ENCODE assay signal across 23 mouse cellular contexts in genomic region chr13:109957953-109958352, GRCm38 (mm10).
A peak's percentile ranks its signal among the peaks of the same experiment; 100 is the strongest.
DNase-seq lines count a peak whose midpoint lies in the region; ATAC-seq and TF ChIP-seq lines count a peak whose summit lies in the region.
"Had no signal": no experiment of that assay in that cellular context is flagged by ENCODE, and none has a peak within 500 bp of the region (broad histone marks: within the 10 kb centered on the region; RNA-seq: fewer than 3 reads in every experiment).

No protein-coding gene starts in this region.

- peaks cover 8% of the 10 kb centered on the region for H3K36me3 ChIP-seq in hindbrain, embryonic 10.5 days
- H3K36me3 ChIP-seq in hindbrain, embryonic 16.5 days (ENCODE audit: control insufficient read depth, insufficient read depth, low read length), result peaks cover 3% of the 10 kb centered on the region; the same call in 1 of the 2 replicates
- peaks cover 1% of the 10 kb centered on the region; the same call in 1 of the 2 replicates for H3K36me3 ChIP-seq in lung, embryonic 14.5 days (ENCODE audit: insufficient read depth)

- 62% methylated on average over 4 of the region's 4 CpGs for WGBS in hindbrain, embryonic 10.5 days
- 73% methylated on average over 4 of the region's 4 CpGs for WGBS in hindbrain, embryonic 16.5 days
- WGBS in lung, embryonic 14.5 days, result 43% methylated on average over 4 of the region's 4 CpGs

- no peak for ATAC-seq in hindbrain, embryonic 16.5 days
- ATAC-seq in lung, embryonic 14.5 days (ENCODE audit: insufficient read depth), result no peak
- ATAC-seq: activated CD4-positive, CD25-positive, alpha-beta regulatory T cell, adult 4 months; forebrain, embryonic 13.5 days; forebrain, postnatal 0 days; Patski had no signal

- H3K4me3 ChIP-seq in hindbrain, embryonic 10.5 days, result no peak overlapping the region
- no peak overlapping the region for H3K4me3 ChIP-seq in hindbrain, embryonic 16.5 days (ENCODE audit: low read length)
- H3K4me3 ChIP-seq in lung, embryonic 14.5 days (ENCODE audit: low read depth, low read length), result no peak overlapping the region
- H3K4me3 ChIP-seq: embryonic facial prominence, embryonic 10.5 days; forebrain, embryonic 13.5 days; heart, adult 2 months; heart, embryonic 15.5 days; hindbrain, embryonic 15.5 days had no signal

- H3K4me1 ChIP-seq in hindbrain, embryonic 10.5 days (replicated peaks), result no peaks in the 10 kb centered on the region
- H3K4me1 ChIP-seq in hindbrain, embryonic 16.5 days (ENCODE audit: control insufficient read depth, insufficient read depth, low read depth, low read length), result no peaks in the 10 kb centered on the region
- H3K4me1 ChIP-seq in lung, embryonic 14.5 days (ENCODE audit: insufficient read depth), result no peaks in the 10 kb centered on the region
- H3K4me1 ChIP-seq: forebrain, embryonic 13.5 days; heart, embryonic 15.5 days; hindbrain, embryonic 15.5 days had no signal

- H3K9me3 ChIP-seq in hindbrain, embryonic 10.5 days, result no peaks in the 10 kb centered on the region
- no peaks in the 10 kb centered on the region for H3K9me3 ChIP-seq in hindbrain, embryonic 16.5 days (ENCODE audit: control insufficient read depth, low read length)
- H3K9me3 ChIP-seq in lung, embryonic 14.5 days (ENCODE audit: low read depth, low read length), result no peaks in the 10 kb centered on the region
- H3K9me3 ChIP-seq: embryonic facial prominence, embryonic 10.5 days; forebrain, embryonic 13.5 days; heart, embryonic 15.5 days; hindbrain, embryonic 15.5 days had no signal

- peak; percentile 5 for DNase-seq in hindbrain, embryonic 10.5 days (ENCODE audit: low spot score)
- DNase-seq in lung, embryonic 14.5 days, result peak; percentile 14
- no peak for DNase-seq in lung, postnatal 25 days (ENCODE audit: low spot score)
- peak; percentile 2 for DNase-seq in forelimb bud, embryonic 11.5 days (ENCODE audit: low read depth, low spot score)
- peak; percentile 6 for DNase-seq in mesoderm, embryonic 11.5 days (ENCODE audit: low read depth, low spot score)
- DNase-seq in gastrocnemius, adult 18-20 months (ENCODE audit: low spot score), result no peak
- DNase-seq: adrenal gland, postnatal 14 days; cerebellum, adult 11-12 months; cerebellum, adult 9-10 months; cerebellum, postnatal 25 days; forebrain, postnatal 0 days; gastrocnemius, postnatal 36 days; heart, adult 2 months; heart, postnatal 14 days had no signal

- H3K4me2 ChIP-seq in hindbrain, embryonic 16.5 days (ENCODE audit: low read length), result no peak overlapping the region
- H3K4me2 ChIP-seq in lung, embryonic 14.5 days, result no peak overlapping the region
- H3K4me2 ChIP-seq: forebrain, embryonic 13.5 days; heart, embryonic 11.5 days; heart, embryonic 15.5 days; hindbrain, embryonic 15.5 days had no signal

- no peaks in the 10 kb centered on the region for H3K27me3 ChIP-seq in hindbrain, embryonic 10.5 days (ENCODE audit: insufficient read depth, poor library complexity, severe bottlenecking)
- no peaks in the 10 kb centered on the region for H3K27me3 ChIP-seq in hindbrain, embryonic 16.5 days (replicated peaks; ENCODE audit: control insufficient read depth, insufficient read depth, low read length)
- no peaks in the 10 kb centered on the region for H3K27me3 ChIP-seq in lung, embryonic 14.5 days (ENCODE audit: insufficient read depth, low read length)
- H3K27me3 ChIP-seq: CH12.LX; forebrain, embryonic 13.5 days; heart, embryonic 15.5 days; hindbrain, embryonic 15.5 days had no signal

- H3K27ac ChIP-seq in hindbrain, embryonic 10.5 days, result no peak overlapping the region
- no peak overlapping the region for H3K27ac ChIP-seq in hindbrain, embryonic 16.5 days (ENCODE audit: low read depth, low read length)
- H3K27ac ChIP-seq in lung, embryonic 14.5 days (ENCODE audit: low read depth), result no peak overlapping the region
- H3K27ac ChIP-seq: embryonic facial prominence, embryonic 10.5 days; forebrain, embryonic 13.5 days; heart, adult 2 months; heart, embryonic 15.5 days; hindbrain, embryonic 15.5 days had no signal

- no peak overlapping the region for H3K9ac ChIP-seq in hindbrain, embryonic 16.5 days (ENCODE audit: low read depth, low read length)
- no peak overlapping the region for H3K9ac ChIP-seq in lung, embryonic 14.5 days
- H3K9ac ChIP-seq: forebrain, embryonic 13.5 days; forebrain, postnatal 0 days; heart, embryonic 15.5 days; hindbrain, embryonic 15.5 days had no signal

- TF ChIP-seq CTCF in lung, embryonic 14.5 days (IDR thresholded peaks at IDR 0.05; ENCODE audit: low read depth), result no peak

Comparison
In these comparisons a context has a peak if more than half of its experiments do, and no peak if none do; other contexts are left out.
1. DNase-seq: peak in hindbrain, embryonic 10.5 days (single experiment), lung, embryonic 14.5 days (single experiment), forelimb bud, embryonic 11.5 days (single experiment) and mesoderm, embryonic 11.5 days (single experiment); none in lung, postnatal 25 days (single experiment) and gastrocnemius, adult 18-20 months (single experiment).